Mouse (Mus musculus) thymus, postnatal 14 days (tissue): ENCODE results near the gene Rps27a.
A peak's percentile ranks its signal among the peaks of the same experiment; 100 is the strongest.
"Not testable (repeated sequence)": the region's sequence is repeated elsewhere in the genome, so short reads cannot be mapped to it uniquely, and the experiment has no call there.

ENCODE experiments used
- DNase-seq: peaks from one replicate; pipeline ENCODE4 v3.0.0; 2021

Gene Rps27a

GRCm38 (mm10) chr11:29547752-29548503 lies at the start of gene Rps27a, which contains the start of gene Clhc1:
TSS of gene Rps27a (minus strand) at chr11:29548109.
TSS of gene Clhc1 (plus strand) at chr11:29547950.
- peak; percentile 96 for DNase-seq

DNA sequence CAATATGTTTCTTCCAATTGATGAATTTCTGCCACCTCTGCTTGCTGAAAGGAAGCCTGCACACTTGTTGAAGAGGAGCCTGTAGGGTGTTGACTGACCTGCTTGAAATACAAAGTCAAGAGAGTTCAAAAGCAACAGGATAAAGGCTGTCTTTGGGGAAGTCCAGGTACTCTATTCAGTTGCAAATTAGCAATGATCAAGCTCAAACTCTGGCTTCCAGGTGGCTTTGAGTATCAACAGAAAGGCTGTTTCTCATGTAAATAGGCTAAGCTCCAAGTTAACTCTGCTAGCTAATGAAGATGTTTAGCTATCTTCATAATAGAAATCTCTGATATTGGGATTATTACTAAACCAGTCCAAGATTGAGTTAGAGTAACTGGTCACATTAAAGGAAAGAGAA lies 49.2 kb upstream of the Rps27a start:
- DNase-seq: no peak

DNA sequence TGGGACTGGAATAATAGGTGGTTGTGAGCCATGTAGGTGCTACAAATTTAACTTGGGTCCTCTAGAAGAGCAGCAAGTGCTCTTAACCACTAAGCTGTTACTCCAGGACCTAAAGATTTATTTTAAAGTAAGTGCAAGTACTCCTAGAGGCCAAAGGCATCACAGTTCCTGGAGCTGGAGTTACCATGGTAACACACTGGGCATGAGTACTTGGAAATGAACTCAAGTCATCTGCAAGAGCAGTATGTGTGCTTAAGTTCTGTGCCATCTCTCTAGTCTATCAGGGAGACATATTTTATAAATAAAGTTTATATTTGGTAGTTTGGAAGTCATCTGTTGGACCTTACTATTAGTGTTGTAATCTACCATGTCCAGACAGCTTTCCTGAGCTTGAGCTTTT lies 47.3 kb upstream of the Rps27a start:
- DNase-seq: no peak

DNA sequence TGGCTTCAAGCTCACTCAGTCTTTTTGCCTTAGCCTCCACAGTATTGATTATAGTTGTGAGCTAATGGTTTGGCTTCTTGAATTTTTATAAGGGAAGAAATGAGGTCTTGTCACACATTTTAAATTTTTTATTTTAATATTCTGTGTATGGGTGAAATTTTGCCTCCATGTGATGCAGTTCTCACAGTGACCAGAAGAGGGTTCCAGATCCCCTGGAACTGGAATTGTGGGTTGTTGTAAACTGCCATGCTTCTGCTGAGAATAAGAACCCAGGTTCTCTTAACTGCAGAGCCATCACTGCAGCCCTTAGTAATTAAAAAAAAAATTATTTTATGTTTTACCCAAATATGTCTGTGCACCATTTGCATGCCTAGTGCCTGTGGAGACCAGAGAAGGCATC lies 31.7 kb upstream of the Rps27a start:
- DNase-seq: peak; percentile 15

DNA sequence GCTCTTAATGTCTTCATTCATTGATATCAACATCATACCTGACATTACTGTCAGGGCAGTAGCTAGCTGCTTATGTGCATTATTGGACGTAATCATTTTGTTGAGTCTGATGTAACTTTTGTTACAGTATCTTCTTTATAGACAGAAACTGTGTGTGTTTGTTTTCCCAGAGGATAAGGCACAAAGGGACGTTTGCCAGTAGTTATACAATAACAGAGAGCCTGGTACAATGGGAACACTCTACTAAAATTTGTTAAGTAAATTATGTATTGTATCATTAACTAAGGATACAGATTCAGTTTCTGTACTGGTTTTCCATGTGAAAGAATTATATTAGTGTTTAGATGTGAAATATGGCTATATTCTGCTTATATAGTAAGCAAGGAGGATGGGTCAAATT lies 24.7 kb upstream of the Rps27a start:
- DNase-seq: no peak

GRCm38 (mm10) chr11:29571536-29571935 lies 23.6 kb upstream of the Rps27a start:
- DNase-seq: no peak

- DNase-seq: no peak
These were observed 15.5 kb upstream of the Rps27a start for GRCm38 (mm10) chr11:29563406-29563805.

DNA sequence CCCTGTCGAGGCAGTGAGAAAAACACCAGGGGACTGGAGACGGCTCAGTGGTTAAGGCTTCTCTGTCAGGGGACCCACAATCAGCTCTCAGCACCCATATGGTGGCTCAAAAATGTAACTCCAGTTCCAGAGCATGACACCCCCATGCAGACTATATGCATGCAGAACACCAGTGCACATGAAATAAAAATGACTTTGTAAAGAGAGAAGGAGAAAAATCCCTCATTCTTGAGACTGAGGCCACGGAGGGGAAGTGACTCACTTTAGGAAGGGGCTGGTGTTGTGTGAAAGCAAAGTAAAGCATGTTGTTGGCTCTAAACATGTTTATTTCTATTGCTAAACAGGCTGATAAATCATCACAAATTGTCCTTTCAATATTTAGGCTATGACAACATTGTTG lies 13.1 kb upstream of the Rps27a start:
- no peak for DNase-seq

- no peak for DNase-seq
These were observed 12.5 kb upstream of the Rps27a start for GRCm38 (mm10) chr11:29560452-29560851.

DNA sequence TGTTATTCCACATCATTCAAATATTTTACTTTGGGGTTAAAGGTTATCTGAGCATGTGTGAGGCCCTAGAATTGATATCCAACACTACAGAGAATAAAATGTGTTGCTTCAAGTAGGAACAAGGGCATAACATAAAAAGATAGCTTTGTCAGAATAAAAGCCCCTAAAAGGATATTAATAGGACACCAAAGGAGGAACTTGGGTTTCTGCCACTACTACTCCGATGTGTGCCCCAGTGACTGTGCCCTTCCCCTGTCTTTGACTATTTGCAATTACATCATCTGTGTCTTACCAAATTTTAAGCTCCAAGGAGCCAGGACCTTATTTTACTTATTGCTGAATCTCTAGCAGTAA lies 1.5 kb upstream of the Rps27a start:
- no peak for DNase-seq

DNA sequence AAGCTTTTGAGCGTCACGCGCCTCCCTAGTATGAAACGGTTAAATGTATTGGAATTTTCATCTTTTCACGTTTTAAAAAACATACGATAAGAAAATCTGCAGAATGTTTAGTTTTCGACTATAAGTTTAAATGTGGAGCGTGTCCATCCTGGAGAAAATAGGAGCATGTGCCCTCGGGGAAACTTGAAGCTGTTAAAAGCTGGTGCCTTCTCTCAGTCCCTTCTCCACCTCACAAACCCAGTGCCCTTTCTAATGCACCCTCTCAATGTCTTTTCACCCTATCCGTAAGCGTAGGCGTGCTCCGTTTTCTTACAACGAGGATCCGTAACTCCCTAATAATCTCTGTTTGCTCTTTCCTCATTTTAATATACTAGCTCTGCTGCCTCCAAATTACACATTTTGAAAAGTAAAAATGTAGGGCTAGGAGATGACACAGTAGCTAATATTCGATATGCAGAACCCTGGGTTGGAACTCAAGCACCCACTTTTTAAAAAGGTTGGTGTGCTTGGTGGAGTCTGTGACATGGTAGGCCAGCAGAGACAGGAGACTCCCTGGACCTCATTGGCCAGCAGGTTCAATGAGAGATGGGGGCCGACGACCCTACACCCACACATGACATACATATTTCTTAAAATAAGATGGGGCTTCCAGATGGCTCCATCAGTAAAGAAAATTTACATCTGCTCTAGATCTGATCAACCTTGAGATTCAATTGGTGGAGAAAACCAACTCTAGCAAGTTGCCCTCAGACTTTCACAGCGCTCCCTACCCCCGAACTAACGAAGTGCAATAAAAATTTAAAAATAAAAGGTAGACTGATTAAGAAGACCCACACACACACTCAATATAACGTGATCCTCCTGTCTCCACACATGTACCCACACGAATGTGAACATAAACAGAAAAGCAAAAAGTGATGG lies 855 bp upstream of the Rps27a start:
- DNase-seq: peak; percentile 19

DNA sequence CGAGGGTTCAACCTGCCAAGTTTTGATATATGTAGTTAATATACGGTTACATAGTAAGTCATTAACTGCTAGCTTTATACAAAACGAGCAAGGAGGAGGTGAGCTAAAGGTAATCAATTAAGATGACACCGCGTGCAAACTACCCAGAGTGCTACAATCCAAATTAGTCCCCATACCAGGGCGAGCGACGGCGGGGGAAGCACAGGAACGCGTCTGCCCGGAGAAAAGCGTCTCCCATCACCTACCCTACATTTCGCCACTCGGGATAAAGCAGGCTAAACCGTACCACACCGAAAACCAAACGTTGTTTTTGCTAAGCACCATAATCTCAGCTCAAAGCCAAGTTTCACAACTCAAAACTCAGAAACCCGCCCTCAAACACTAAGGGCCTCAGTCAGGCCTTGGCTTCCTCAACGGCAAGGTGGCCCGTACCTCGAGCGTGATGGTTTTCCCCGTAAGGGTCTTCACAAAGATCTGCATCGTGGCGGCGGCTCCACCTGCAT lies 609 bp downstream of the Rps27a start:
- no peak for DNase-seq

- DNase-seq: no peak
These were observed 1.1 kb downstream of the Rps27a start for GRCm38 (mm10) chr11:29546762-29547161.

GRCm38 (mm10) chr11:29546297-29546696 lies 1.6 kb downstream of the Rps27a start:
- not testable (repeated sequence) for DNase-seq

DNA sequence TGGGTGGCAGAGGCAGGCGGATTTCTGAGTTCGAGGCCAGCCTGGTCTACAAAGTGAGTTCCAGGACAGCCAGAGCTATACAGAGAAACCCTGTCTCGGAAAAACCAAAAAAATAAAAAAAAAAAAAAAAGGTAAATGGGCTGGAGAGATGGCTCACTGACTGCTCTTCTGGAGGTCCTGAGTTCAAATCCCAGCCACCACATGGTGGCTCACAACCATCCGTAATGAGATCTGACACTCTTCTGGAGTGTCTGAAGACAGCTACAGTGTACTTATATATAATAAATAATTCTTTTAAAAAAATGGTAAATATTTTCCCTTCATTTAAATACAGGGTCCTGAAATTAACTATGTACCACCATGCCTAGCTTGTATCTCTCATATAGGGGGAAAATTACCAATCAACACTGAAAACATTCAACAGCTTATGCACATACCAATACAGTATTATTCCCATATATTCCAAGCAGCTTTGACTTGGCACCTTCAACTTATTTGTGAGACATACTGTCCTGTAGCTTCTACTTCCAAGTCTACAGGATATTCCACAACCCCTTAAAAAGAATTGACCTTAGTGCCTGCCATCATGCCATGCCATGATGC lies 2.7 kb downstream of the Rps27a start:
- not testable (repeated sequence) for DNase-seq

DNA sequence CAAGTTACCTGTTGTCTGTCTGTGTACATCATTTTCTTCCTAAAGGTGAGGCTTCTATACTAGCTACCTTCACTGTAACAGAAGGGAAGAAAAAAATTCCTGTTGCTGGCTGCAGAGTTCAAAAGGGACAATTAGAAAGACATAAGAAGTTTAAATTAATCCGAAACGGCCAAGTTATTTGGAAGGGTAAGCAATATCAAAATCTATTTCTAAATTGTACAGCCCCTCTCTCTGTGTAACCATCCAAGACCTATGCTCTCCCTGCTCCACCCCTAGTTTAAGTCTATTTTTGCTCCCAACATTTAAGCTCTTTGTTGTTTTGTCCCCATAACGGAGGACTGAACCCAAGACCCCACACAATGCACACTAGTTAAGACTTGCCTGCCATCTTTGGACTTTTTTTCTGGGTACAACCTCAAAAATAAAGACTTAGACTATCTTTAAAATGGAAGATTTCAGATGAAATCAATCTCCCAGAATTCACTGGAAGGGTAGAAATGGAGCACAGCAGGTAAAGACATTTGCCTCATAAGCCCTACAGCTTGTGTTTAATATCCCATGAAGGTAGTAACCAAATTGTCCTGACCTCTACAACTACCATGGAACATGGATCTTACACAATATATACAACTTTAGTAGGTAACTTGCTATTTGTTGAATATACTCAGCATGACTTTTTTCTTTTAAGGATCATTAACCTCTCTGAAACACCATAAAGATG lies 3.5 kb downstream of the Rps27a start:
- no peak for DNase-seq

GRCm38 (mm10) chr11:29538201-29538600 lies 9.7 kb downstream of the Rps27a start:
- no peak for DNase-seq

DNA sequence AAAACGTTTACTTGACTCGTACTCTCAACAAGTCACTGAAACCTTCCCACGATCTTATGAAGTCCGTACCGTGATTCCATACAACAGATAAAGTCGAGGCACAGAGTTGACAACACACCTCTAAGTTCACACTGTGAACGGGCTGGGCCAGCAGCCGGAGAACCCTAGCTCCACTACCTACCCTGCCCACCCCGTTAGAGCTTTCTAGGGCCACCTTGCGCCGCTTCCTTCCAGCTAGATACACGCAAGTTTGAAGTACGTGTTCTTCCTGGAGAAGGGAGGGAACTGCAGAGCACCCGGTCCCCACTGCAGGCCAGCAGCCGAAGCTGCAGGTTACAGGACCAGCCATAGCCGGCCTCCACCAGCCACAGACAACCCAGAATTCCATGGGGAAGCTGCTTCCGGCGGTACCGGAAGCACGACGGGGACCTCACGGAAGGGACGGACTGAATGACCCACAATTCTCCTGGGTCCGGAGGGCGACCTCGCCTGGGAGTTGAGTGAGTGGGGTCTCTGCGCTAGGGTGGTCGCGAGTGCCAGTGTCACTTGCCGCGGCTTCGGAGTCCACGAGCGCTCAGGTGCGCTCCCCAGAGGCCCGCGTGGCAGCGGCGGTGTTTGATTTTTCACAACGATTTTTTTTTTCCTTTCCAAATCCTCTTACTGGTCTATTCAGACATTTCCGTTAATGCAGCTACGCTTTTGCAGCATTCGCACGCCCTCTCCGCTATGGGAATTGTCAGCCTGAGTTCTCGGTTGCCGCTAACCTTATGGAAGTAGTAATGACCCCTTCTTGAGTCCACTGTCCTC lies 21.7 kb downstream of the Rps27a start, which contains the start of gene Mtif2:
TSS of gene Mtif2 (plus strand) at position 421 of the 807 bp plus-strand sequence.
- peak; percentile 63 for DNase-seq

DNA sequence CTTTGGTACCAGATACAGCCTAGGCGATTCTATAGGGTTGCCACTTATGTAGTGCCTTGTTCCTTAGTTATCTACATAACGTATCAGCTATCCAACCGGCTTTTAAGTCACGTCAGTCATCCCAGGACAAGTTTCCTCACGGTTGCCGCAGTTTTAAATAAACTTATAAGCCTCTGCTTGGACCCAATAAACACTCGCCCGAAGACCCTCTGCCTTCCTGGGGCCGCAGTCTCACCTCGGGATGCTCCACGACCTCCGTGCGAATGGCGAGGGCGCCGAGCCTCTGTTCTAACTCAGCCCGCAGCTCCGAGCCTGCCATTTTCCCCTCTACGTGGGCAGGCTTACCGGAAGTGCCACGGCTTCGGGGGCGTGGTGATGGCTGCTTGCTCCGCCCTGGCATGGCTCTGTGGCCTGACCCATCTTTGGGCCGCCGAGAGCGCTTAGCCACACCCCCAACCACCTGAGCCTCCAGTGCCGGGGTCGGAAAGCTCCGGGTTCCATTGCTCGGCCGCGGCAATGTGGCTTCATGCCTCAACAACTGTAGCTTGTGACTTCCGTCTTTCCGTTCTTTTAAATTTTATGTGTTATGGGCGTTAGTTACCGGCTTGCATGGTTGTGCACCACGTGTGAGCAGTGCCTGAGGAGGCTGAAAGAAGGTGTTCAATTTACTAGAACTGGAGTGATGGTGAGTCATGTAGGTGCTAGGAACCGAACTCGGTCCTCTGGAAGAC lies 33.1 kb downstream of the Rps27a start, which contains the start of gene Prorsd1:
TSS of gene Prorsd1 (minus strand) at position 352 of the 731 bp plus-strand sequence.
- DNase-seq: peak; percentile 93

GRCm38 (mm10) chr11:29514325-29514681 lies 33.6 kb downstream of the Rps27a start:
- DNase-seq: no peak
